Mouse (Mus musculus) kidney, adult 2 months (tissue): ENCODE measurements around the gene Ptpn13.

Experiments used
- CTCF ChIP-seq: fragments of 200-500 bp; conservative IDR thresholded peaks from 2 replicates; pipeline ENCODE4 v1.5.1; 2011; ENCODE audit warnings: low read depth, mild to moderate bottlenecking, control low read depth, low read length, moderate library complexity, mixed read lengths; ENCODE audit not compliant: insufficient read depth, insufficient read length
- POLR2A ChIP-seq: fragments of 200-500 bp; IDR thresholded peaks from one replicate; pipeline ENCODE4 v1.6.1; 2011; ENCODE audit warnings: low read depth, low read length, control low read depth

DNA sequence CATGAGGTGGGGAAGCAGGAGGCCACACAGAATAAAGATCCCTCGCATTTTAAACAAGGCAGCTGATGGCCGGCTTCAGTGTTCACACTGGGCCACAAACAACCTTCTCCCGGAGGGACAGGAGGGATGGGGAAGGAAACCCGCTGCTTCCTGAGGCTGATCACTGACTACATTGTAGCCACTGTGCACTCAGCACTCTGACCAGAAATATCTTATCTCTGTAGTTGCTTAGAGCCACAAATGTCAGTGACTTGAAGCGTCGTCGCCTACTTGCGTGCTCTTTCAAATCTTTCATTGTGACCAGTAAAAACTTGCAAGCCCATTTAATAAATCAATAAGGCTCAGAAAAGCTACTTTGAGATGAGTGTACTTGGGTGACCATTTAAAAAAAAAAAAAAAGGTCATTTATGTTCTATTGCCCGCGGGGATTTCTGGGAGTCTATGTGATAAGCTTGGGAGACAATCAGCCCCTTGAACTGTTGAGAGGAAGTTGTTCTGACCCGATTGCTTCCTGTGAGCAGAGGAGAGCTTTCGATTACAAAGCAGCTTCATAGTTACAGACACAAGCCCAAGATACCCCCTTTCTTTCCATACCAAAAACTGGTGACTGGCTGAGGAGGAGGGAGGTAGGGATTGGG is 47.4 kb upstream of the Ptpn13 start:
- no peak for TF ChIP-seq CTCF
- no peak for TF ChIP-seq POLR2A
